Mouse (Mus musculus) limb, embryonic 15.5 days (tissue): ENCODE results near the gene Gm48551. TPM values are rescaled to one million over a fixed set of nuclear protein-coding genes. Genes with fewer than 3 reads are reported as not detected.

ENCODE experiments used
- ATAC-seq: fragments of 200-750 bp; cut with Nextera tagmentation; 2 replicates; pipeline ENCODE4 v1.8.0; 2017; ENCODE audit warnings: low read depth, moderate TSS enrichment; ENCODE audit not compliant: insufficient number of reproducible peaks, low FRiP score, low TSS enrichment
- H3K27ac ChIP-seq: fragments of 300-500 bp; sonication (generic); 2 replicates; pipeline ENCODE4 v1.5.1; 2015; ENCODE audit warnings: moderate library complexity, mild to moderate bottlenecking, inconsistent platforms
- H3K27me3 ChIP-seq: fragments of 300-500 bp; sonication (generic); 2 replicates; pipeline ENCODE4 v1.6.1; 2015; ENCODE audit warnings: inconsistent platforms
- H3K36me3 ChIP-seq: fragments of 300-500 bp; sonication (generic); 2 replicates; pipeline ENCODE4 v1.6.1; 2015; ENCODE audit warnings: inconsistent platforms
- H3K4me1 ChIP-seq: fragments of 300-500 bp; sonication (generic); 2 replicates; pipeline ENCODE4 v1.6.1; 2015; ENCODE audit warnings: inconsistent platforms
- H3K4me2 ChIP-seq: fragments of 300-500 bp; sonication (generic); 2 replicates; pipeline ENCODE4 v1.6.1; 2015; ENCODE audit warnings: mild to moderate bottlenecking, inconsistent platforms
- H3K4me3 ChIP-seq: fragments of 300-500 bp; sonication (generic); 2 replicates; pipeline ENCODE4 v1.5.1; 2015; ENCODE audit warnings: mild to moderate bottlenecking, inconsistent platforms
- H3K9ac ChIP-seq: fragments of 300-500 bp; sonication (generic); 2 replicates; pipeline ENCODE4 v1.6.1; 2015; ENCODE audit warnings: inconsistent platforms
- H3K9me3 ChIP-seq: fragments of 300-500 bp; sonication (generic); 2 replicates; pipeline ENCODE4 v1.6.1; 2016; ENCODE audit warnings: inconsistent platforms
- WGBS: fragments of 180-500 bp; shearing (Covaris S2); methylation state at CpG from one replicate; pipeline ENCODE4 v1.1.7; 2015; 5-methylcytosine and 5-hydroxymethylcytosine counted together
- polyA plus RNA-seq: library from polyadenylated mRNA; unstranded; fragments of >200 nt; fragmentation: Nextera tagmentation; extraction: Ambion mirVana; gene quantifications from 2 replicates; pipeline ENCODE4 v1.2.1, GENCODE M21; 2015

Gm48551 gene
- polyA plus RNA-seq, 1 experiment from 2014 or later, result 3.1 TPM

GRCm38 (mm10) chr10:81377793-81378552 is 6.3 kb upstream of the Gm48551 start, which contains the start of gene Fzr1:
Gene Fzr1 (minus strand): TSS chr10:81378516.
- WGBS, result under 1% methylated on average over 50 of the region's 59 CpGs
- peak; percentile 16 for ATAC-seq
- no peaks in the 10 kb centered on the region for H3K27me3 ChIP-seq

GRCm38 (mm10) chr10:81378553-81379182 is 5.6 kb upstream of the Gm48551 start:
- Histone ChIP-seq H3K4me1 (peaks cover 19% of the 10 kb centered on the region), H3K9ac (peak overlapping the region; percentile 83), H3K27me3 (no peaks in the 10 kb centered on the region), H3K9me3 (no peaks in the 10 kb centered on the region), H3K36me3 (peaks cover 18% of the 10 kb centered on the region), H3K4me2 (peak overlapping the region; percentile 60), H3K27ac (peak overlapping the region; percentile 83), H3K4me3 (peak overlapping the region; percentile 82)
- under 1% methylated on average over 46 of the region's 46 CpGs for WGBS
- peak; percentile 98 for ATAC-seq

More at GRCm38 (mm10) chr10:81377793-81378552, 6.3 kb upstream of the Gm48551 start, which contains the start of gene Fzr1:
- peaks cover 25% of the 10 kb centered on the region for H3K36me3 ChIP-seq
- peaks cover 24% of the 10 kb centered on the region for H3K4me1 ChIP-seq
- H3K9me3 ChIP-seq, result no peaks in the 10 kb centered on the region
- peak within 1 kb of the TSS; percentile 83 for H3K27ac ChIP-seq
- peak within 1 kb of the TSS; percentile 83 for H3K9ac ChIP-seq
- H3K4me3 ChIP-seq, result peak within 1 kb of the TSS; percentile 82
- peak within 1 kb of the TSS; percentile 60 for H3K4me2 ChIP-seq

GRCm38 (mm10) chr10:81379183-81379553 is 5.1 kb upstream of the Gm48551 start:
- H3K9ac ChIP-seq, result peak overlapping the region; percentile 26; the same call in 1 of the 2 replicates
- peak overlapping the region; percentile 82 for H3K4me3 ChIP-seq
- peak overlapping the region; percentile 60 for H3K4me2 ChIP-seq
- no peaks in the 10 kb centered on the region for H3K9me3 ChIP-seq
- H3K36me3 ChIP-seq, result peaks cover 13% of the 10 kb centered on the region
- no peak for ATAC-seq
- peaks cover 19% of the 10 kb centered on the region for H3K4me1 ChIP-seq
- 54% methylated on average over 3 of the region's 3 CpGs for WGBS
- H3K27me3 ChIP-seq, result no peaks in the 10 kb centered on the region
- peak overlapping the region; percentile 83 for H3K27ac ChIP-seq

GRCm38 (mm10) chr10:81379809-81380378 is 4.4 kb upstream of the Gm48551 start:
- H3K27ac ChIP-seq, result no peak overlapping the region
- ATAC-seq, result no peak
- WGBS, result 84% methylated on average over 6 of the region's 6 CpGs
- no peaks in the 10 kb centered on the region for H3K9me3 ChIP-seq
- peaks cover 10% of the 10 kb centered on the region; the same call in 1 of the 2 replicates for H3K36me3 ChIP-seq
- H3K27me3 ChIP-seq, result no peaks in the 10 kb centered on the region
- H3K4me3 ChIP-seq, result no peak overlapping the region
- H3K4me1 ChIP-seq, result peaks cover 21% of the 10 kb centered on the region
- no peak overlapping the region for H3K9ac ChIP-seq
- H3K4me2 ChIP-seq, result no peak overlapping the region

GRCm38 (mm10) chr10:81382039-81382438 is 2.2 kb upstream of the Gm48551 start:
- H3K27me3 ChIP-seq, result no peaks in the 10 kb centered on the region
- peaks cover 28% of the 10 kb centered on the region for H3K4me1 ChIP-seq
- no peak for ATAC-seq
- H3K4me2 ChIP-seq, result no peak overlapping the region
- no peak overlapping the region for H3K27ac ChIP-seq
- no peaks in the 10 kb centered on the region for H3K9me3 ChIP-seq
- H3K4me3 ChIP-seq, result no peak overlapping the region
- 78% methylated on average over 5 of the region's 5 CpGs for WGBS
- no peak overlapping the region for H3K9ac ChIP-seq
- peaks cover 14% of the 10 kb centered on the region for H3K36me3 ChIP-seq

GRCm38 (mm10) chr10:81384605-81384982 is 328 bp downstream of the Gm48551 start:
- Histone ChIP-seq H3K27ac (peak overlapping the region; percentile 87), H3K27me3 (no peaks in the 10 kb centered on the region), H3K9me3 (no peaks in the 10 kb centered on the region), H3K36me3 (peaks cover 37% of the 10 kb centered on the region), H3K4me3 (peak overlapping the region; percentile 76), H3K9ac (peak overlapping the region; percentile 77), H3K4me2 (peak overlapping the region; percentile 63), H3K4me1 (peaks cover 21% of the 10 kb centered on the region)
- ATAC-seq, result no peak
- WGBS, result under 1% methylated on average over 19 of the region's 19 CpGs

GRCm38 (mm10) chr10:81385603-81386306 is 1.5 kb downstream of the Gm48551 start:
- Histone ChIP-seq H3K27me3 (no peaks in the 10 kb centered on the region), H3K4me1 (peaks cover 25% of the 10 kb centered on the region), H3K4me3 (peak overlapping the region; percentile 76), H3K4me2 (peak overlapping the region; percentile 63), H3K9me3 (no peaks in the 10 kb centered on the region), H3K27ac (no peak overlapping the region), H3K9ac (no peak overlapping the region), H3K36me3 (peaks cover 37% of the 10 kb centered on the region)
- no peak for ATAC-seq
- WGBS, result 86% methylated on average over 22 of the region's 22 CpGs

GRCm38 (mm10) chr10:81387716-81388115 is 3.5 kb downstream of the Gm48551 start:
- H3K27ac ChIP-seq, result no peak overlapping the region
- WGBS, result 92% methylated on average over 20 of the region's 20 CpGs
- H3K27me3 ChIP-seq, result no peaks in the 10 kb centered on the region
- H3K4me3 ChIP-seq, result no peak overlapping the region
- ATAC-seq, result no peak
- H3K9ac ChIP-seq, result no peak overlapping the region
- peaks cover 27% of the 10 kb centered on the region for H3K4me1 ChIP-seq
- no peak overlapping the region for H3K4me2 ChIP-seq
- H3K36me3 ChIP-seq, result peaks cover 44% of the 10 kb centered on the region
- H3K9me3 ChIP-seq, result no peaks in the 10 kb centered on the region

GRCm38 (mm10) chr10:81388505-81389055 is 4.3 kb downstream of the Gm48551 start, which contains the start of gene Gm48552:
Gene Gm48552 (plus strand): TSS chr10:81389005.
- no peak within 1 kb of the TSS for H3K9ac ChIP-seq
- ATAC-seq, result no peak
- H3K4me2 ChIP-seq, result no peak within 1 kb of the TSS

GRCm38 (mm10) chr10:81389373-81389772 is 5.1 kb downstream of the Gm48551 start:
- 59% methylated on average over 3 of the region's 3 CpGs for WGBS
- Histone ChIP-seq H3K4me2 (no peak overlapping the region), H3K27me3 (no peaks in the 10 kb centered on the region), H3K9ac (no peak overlapping the region), H3K9me3 (no peaks in the 10 kb centered on the region), H3K36me3 (peaks cover 44% of the 10 kb centered on the region), H3K27ac (no peak overlapping the region), H3K4me3 (no peak overlapping the region), H3K4me1 (peaks cover 42% of the 10 kb centered on the region)
- no peak for ATAC-seq

More at GRCm38 (mm10) chr10:81388505-81389055, 4.3 kb downstream of the Gm48551 start, which contains the start of gene Gm48552:
- Histone ChIP-seq H3K36me3 (peaks cover 44% of the 10 kb centered on the region), H3K4me1 (peaks cover 36% of the 10 kb centered on the region), H3K27ac (no peak within 1 kb of the TSS), H3K27me3 (no peaks in the 10 kb centered on the region), H3K4me3 (no peak within 1 kb of the TSS), H3K9me3 (no peaks in the 10 kb centered on the region)
- 87% methylated on average over 5 of the region's 5 CpGs for WGBS
